Mouse (Mus musculus) kidney, postnatal 0 days (tissue): ENCODE measurements at regions not wholly inside any gene's neighbourhood (a gene's known extent, or its start where the extent isn't known, plus 50 kb on each side); places are given as distances from the start of the nearest gene placed in this dataset.

Source experiments
- ATAC-seq: fragments of 200-750 bp; cut with Nextera tagmentation; replicated peaks from 2 replicates; pipeline ENCODE4 v1.8.0; 2017; ENCODE audit warnings: low read depth, moderate number of reproducible peaks, moderate TSS enrichment, moderate library complexity; ENCODE audit not compliant: low FRiP score
- DNase-seq: peaks from one replicate; pipeline ENCODE4 v3.0.0-alpha.2; 2016; ENCODE audit warnings: low spot score
- H3K27ac ChIP-seq: fragments of 300-500 bp; sonication (generic); 2 replicates; pipeline ENCODE4 v1.5.1; 2014; ENCODE audit warnings: mild to moderate bottlenecking
- H3K27me3 ChIP-seq: fragments of 300-500 bp; sonication (generic); 2 replicates; pipeline ENCODE4 v1.6.1; 2014; ENCODE audit warnings: low read length, mixed read lengths; ENCODE audit not compliant: insufficient read depth
- H3K36me3 ChIP-seq: fragments of 300-500 bp; sonication (generic); 2 replicates; pipeline ENCODE4 v1.6.1; 2014; ENCODE audit warnings: low read length, mixed read lengths; ENCODE audit not compliant: insufficient read depth
- H3K4me1 ChIP-seq: fragments of 300-500 bp; sonication (generic); replicated peaks from 2 replicates; pipeline ENCODE4 v1.6.1; 2014; ENCODE audit warnings: antibody characterized with exemption, low read length, mixed read lengths; ENCODE audit not compliant: insufficient read depth
- H3K4me2 ChIP-seq: fragments of 300-500 bp; sonication (generic); 2 replicates; pipeline ENCODE4 v1.6.1; 2014; ENCODE audit warnings: mild to moderate bottlenecking, low read length, moderate library complexity, mixed read lengths
- H3K4me3 ChIP-seq: fragments of 300-500 bp; sonication (generic); replicated peaks from 2 replicates; pipeline ENCODE4 v1.5.1; 2014; ENCODE audit warnings: low read depth, low read length
- H3K9ac ChIP-seq: fragments of 300-500 bp; sonication (generic); 2 replicates; pipeline ENCODE4 v1.6.1; 2014; ENCODE audit warnings: low read depth, low read length
- H3K9me3 ChIP-seq: fragments of 300-500 bp; sonication (generic); replicated peaks from 2 replicates; pipeline ENCODE4 v1.6.1; 2016; ENCODE audit warnings: low read length, inconsistent platforms, mixed read lengths
- CTCF ChIP-seq: IDR thresholded peaks from 2 replicates; pipeline ENCODE4 v1.5.1; 2016; ENCODE audit warnings: antibody characterized with exemption, low read depth, mild to moderate bottlenecking, moderate library complexity
- WGBS: fragments of 180-500 bp; shearing (Covaris S2); extraction: QIAGEN DNeasy Blood & Tissue Kit; methylation state at CpG from one replicate; pipeline ENCODE4 v1.1.7; 2014; 5-methylcytosine and 5-hydroxymethylcytosine counted together

GRCm38 (mm10) chr4:55242331-55242730 is 107.5 kb upstream of the Rad23b start:
- Histone ChIP-seq H3K9ac (no peak overlapping the region), H3K27me3 (no peaks in the 10 kb centered on the region), H3K4me2 (no peak overlapping the region), H3K4me1 (no peaks in the 10 kb centered on the region), H3K4me3 (no peak overlapping the region), H3K9me3 (no peaks in the 10 kb centered on the region), H3K36me3 (no peaks in the 10 kb centered on the region), H3K27ac (no peak overlapping the region)
- no peak for DNase-seq
- no peak for TF ChIP-seq CTCF
- WGBS = 66% methylated on average over 4 of the region's 4 CpGs
- no peak for ATAC-seq

- Histone ChIP-seq H3K4me2 (no peak overlapping the region), H3K36me3 (no peaks in the 10 kb centered on the region), H3K9me3 (no peaks in the 10 kb centered on the region), H3K27ac (no peak overlapping the region), H3K9ac (no peak overlapping the region), H3K4me3 (no peak overlapping the region), H3K27me3 (no peaks in the 10 kb centered on the region), H3K4me1 (no peaks in the 10 kb centered on the region)
- no peak for DNase-seq
- TF ChIP-seq CTCF = no peak
- WGBS = 67% methylated on average over 12 of the region's 14 CpGs
- ATAC-seq = no peak
These were observed 106.5 kb upstream of the Rad23b start for GRCm38 (mm10) chr4:55243091-55244058.

- H3K36me3 ChIP-seq = no peaks in the 10 kb centered on the region
- H3K27me3 ChIP-seq = no peaks in the 10 kb centered on the region
- ATAC-seq = no peak
- TF ChIP-seq CTCF = no peak
- H3K9ac ChIP-seq = no peak overlapping the region
- H3K9me3 ChIP-seq = no peaks in the 10 kb centered on the region
- 76% methylated on average over 10 of the region's 10 CpGs for WGBS
- H3K4me3 ChIP-seq = no peak overlapping the region
- H3K4me1 ChIP-seq = no peaks in the 10 kb centered on the region
- H3K27ac ChIP-seq = no peak overlapping the region
- H3K4me2 ChIP-seq = no peak overlapping the region
- DNase-seq = no peak
These were observed 104.1 kb upstream of the Rad23b start for GRCm38 (mm10) chr4:55245789-55246188.

GRCm38 (mm10) chr4:55250334-55250733 is 99.5 kb upstream of the Rad23b start:
- H3K27ac ChIP-seq = no peak overlapping the region
- no peak for TF ChIP-seq CTCF
- no peaks in the 10 kb centered on the region for H3K4me1 ChIP-seq
- no peak overlapping the region for H3K4me2 ChIP-seq
- ATAC-seq (no peak), DNase-seq (no peak)
- H3K4me3 ChIP-seq = no peak overlapping the region
- no peaks in the 10 kb centered on the region for H3K9me3 ChIP-seq
- WGBS = 50% methylated on average over 3 of the region's 3 CpGs
- H3K9ac ChIP-seq = no peak overlapping the region
- H3K36me3 ChIP-seq = no peaks in the 10 kb centered on the region
- H3K27me3 ChIP-seq = no peaks in the 10 kb centered on the region

GRCm38 (mm10) chr4:55251546-55251945 is 98.3 kb upstream of the Rad23b start:
- no peaks in the 10 kb centered on the region for H3K27me3 ChIP-seq
- H3K36me3 ChIP-seq = no peaks in the 10 kb centered on the region
- H3K27ac ChIP-seq = no peak overlapping the region
- no peaks in the 10 kb centered on the region for H3K9me3 ChIP-seq
- H3K4me2 ChIP-seq = no peak overlapping the region
- no peaks in the 10 kb centered on the region for H3K4me1 ChIP-seq
- DNase-seq (no peak), ATAC-seq (no peak)
- H3K9ac ChIP-seq = no peak overlapping the region
- no peak overlapping the region for H3K4me3 ChIP-seq
- TF ChIP-seq CTCF = no peak
- 90% methylated on average over 5 of the region's 5 CpGs for WGBS

- WGBS = 83% methylated on average over 8 of the region's 8 CpGs
These were observed 96.1 kb upstream of the Rad23b start for GRCm38 (mm10) chr4:55253769-55254168.

More at GRCm38 (mm10) chr4:55253769-55254168, 96.1 kb upstream of the Rad23b start:
- Histone ChIP-seq H3K27ac (no peak overlapping the region), H3K4me3 (no peak overlapping the region), H3K9ac (no peak overlapping the region), H3K4me2 (no peak overlapping the region), H3K27me3 (no peaks in the 10 kb centered on the region), H3K4me1 (no peaks in the 10 kb centered on the region), H3K36me3 (no peaks in the 10 kb centered on the region), H3K9me3 (no peaks in the 10 kb centered on the region)
- no peak for ATAC-seq
- TF ChIP-seq CTCF = no peak
- no peak for DNase-seq
